Mouse (Mus musculus) lung, adult 2 months (tissue): ENCODE measurements around the gene Keap1. TPM values are rescaled to one million over a fixed set of nuclear protein-coding genes. Genes with fewer than 3 reads are reported as not detected.
A peak's percentile ranks its signal among the peaks of the same experiment; 100 is the strongest.
"Not testable (repeated sequence)": the region's sequence is repeated elsewhere in the genome, so short reads cannot be mapped to it uniquely, and the experiment has no call there.

ENCODE experiments used
- DNase-seq: peaks from one replicate; pipeline ENCODE4 v3.0.0; 2022
- H3K4me1 ChIP-seq: fragments of 200-500 bp; 2 replicates; pipeline ENCODE4 v1.6.1; 2011; ENCODE audit warnings: low read length; ENCODE audit not compliant: control insufficient read depth, insufficient read depth
- H3K4me3 ChIP-seq: fragments of 200-500 bp; replicated peaks from 2 replicates; pipeline ENCODE3; 2011; ENCODE audit warnings: low read depth, mild to moderate bottlenecking, control low read depth, low read length; ENCODE audit errors: extremely low read depth
- CTCF ChIP-seq: fragments of 200-500 bp; IDR thresholded peaks from 2 replicates; pipeline ENCODE4 v1.5.1; 2011; ENCODE audit warnings: mild to moderate bottlenecking, low read length, control low read depth; ENCODE audit not compliant: insufficient read depth
- POLR2A ChIP-seq: fragments of 200-500 bp; IDR thresholded peaks from 2 replicates; pipeline ENCODE4 v1.6.1; 2011; ENCODE audit warnings: low read depth, mild to moderate bottlenecking, control low read depth, low read length, borderline replicate concordance; ENCODE audit errors: extremely low read depth
- WGBS: fragments of 180-500 bp; shearing (Covaris S2); methylation state at CpG from one replicate; pipeline ENCODE4 v1.1.7; 2018; 5-methylcytosine and 5-hydroxymethylcytosine counted together
- polyA plus RNA-seq: library from polyadenylated mRNA; depleted of rRNA; stranded (reverse); fragments of >200 nt; gene quantifications from 2 replicates; pipeline ENCODE4 v1.2.3, GENCODE M21; 2012

The Keap1 gene
- polyA plus RNA-seq, 1 experiment: 81.2 TPM

GRCm38 (mm10) chr9:21204528-21205272 lies 34.5 kb downstream of the Keap1 start:
- Histone ChIP-seq H3K4me1 (no peaks in the 10 kb centered on the region), H3K4me3 (peak overlapping the region; percentile 22)
- 21% methylated on average over 23 of the region's 23 CpGs for WGBS
- TF ChIP-seq CTCF (no peak), POLR2A (no peak)
- peak; percentile 22 for DNase-seq

- no peak for DNase-seq
- 52% methylated on average over 8 of the region's 8 CpGs for WGBS
- Histone ChIP-seq H3K4me3 (no peak overlapping the region), H3K4me1 (no peaks in the 10 kb centered on the region)
- TF ChIP-seq POLR2A (no peak), CTCF (no peak)
These were observed 35.0 kb downstream of the Keap1 start for GRCm38 (mm10) chr9:21204156-21204527.

GRCm38 (mm10) chr9:21198960-21199359 lies 40.2 kb downstream of the Keap1 start:
- no peak for DNase-seq
- Histone ChIP-seq H3K4me1 (no peaks in the 10 kb centered on the region), H3K4me3 (no peak overlapping the region)
- TF ChIP-seq POLR2A: no peak
- TF ChIP-seq CTCF: no peak
- 87% methylated on average over 3 of the region's 3 CpGs for WGBS

GRCm38 (mm10) chr9:21197981-21198380 lies 41.2 kb downstream of the Keap1 start:
- TF ChIP-seq POLR2A (no peak), CTCF (no peak)
- 63% methylated on average over 4 of the region's 4 CpGs for WGBS
- no peak for DNase-seq
- H3K4me1 ChIP-seq: no peaks in the 10 kb centered on the region
- no peak overlapping the region for H3K4me3 ChIP-seq

GRCm38 (mm10) chr9:21196521-21197433 lies 42.4 kb downstream of the Keap1 start:
- TF ChIP-seq CTCF: no peak
- no peak for TF ChIP-seq POLR2A
- H3K4me1 ChIP-seq: no peaks in the 10 kb centered on the region
- no peak overlapping the region for H3K4me3 ChIP-seq
- 58% methylated on average over 19 of the region's 19 CpGs for WGBS
- no peak for DNase-seq

- H3K4me3 ChIP-seq, DNase-seq, H3K4me1 ChIP-seq: not testable (repeated sequence)
- 63% methylated on average over 7 of the region's 7 CpGs for WGBS
These were observed 43.2 kb downstream of the Keap1 start for GRCm38 (mm10) chr9:21195736-21196505.

GRCm38 (mm10) chr9:21194787-21195493 lies 44.2 kb downstream of the Keap1 start:
- Histone ChIP-seq H3K4me1 (no peaks in the 10 kb centered on the region), H3K4me3 (no peak overlapping the region)
- TF ChIP-seq POLR2A (no peak), CTCF (no peak)
- DNase-seq: no peak
- 81% methylated on average over 4 of the region's 4 CpGs for WGBS

- no peaks in the 10 kb centered on the region for H3K4me1 ChIP-seq
- H3K4me3 ChIP-seq: no peak overlapping the region
- TF ChIP-seq POLR2A: no peak
- TF ChIP-seq CTCF: no peak
- no peak for DNase-seq
- 77% methylated on average over 3 of the region's 3 CpGs for WGBS
These were observed 45.4 kb downstream of the Keap1 start for GRCm38 (mm10) chr9:21193786-21194185.

GRCm38 (mm10) chr9:21190670-21191069 lies 48.5 kb downstream of the Keap1 start:
- Histone ChIP-seq H3K4me3 (no peak overlapping the region), H3K4me1 (no peaks in the 10 kb centered on the region)
- TF ChIP-seq POLR2A: no peak
- TF ChIP-seq CTCF: no peak
- 67% methylated on average over 3 of the region's 3 CpGs for WGBS
- no peak for DNase-seq
